Mouse (Mus musculus) lung, postnatal 0 days (tissue): ENCODE measurements around the gene Cabp2.

Source experiments
- CTCF ChIP-seq: IDR thresholded peaks from 2 replicates; pipeline ENCODE4 v1.5.1; 2016; ENCODE audit warnings: antibody characterized with exemption, mild to moderate bottlenecking
- EP300 ChIP-seq: IDR thresholded peaks from 2 replicates; pipeline ENCODE4 v1.6.1; 2016; ENCODE audit warnings: antibody characterized with exemption, mild to moderate bottlenecking, control low read depth

DNA sequence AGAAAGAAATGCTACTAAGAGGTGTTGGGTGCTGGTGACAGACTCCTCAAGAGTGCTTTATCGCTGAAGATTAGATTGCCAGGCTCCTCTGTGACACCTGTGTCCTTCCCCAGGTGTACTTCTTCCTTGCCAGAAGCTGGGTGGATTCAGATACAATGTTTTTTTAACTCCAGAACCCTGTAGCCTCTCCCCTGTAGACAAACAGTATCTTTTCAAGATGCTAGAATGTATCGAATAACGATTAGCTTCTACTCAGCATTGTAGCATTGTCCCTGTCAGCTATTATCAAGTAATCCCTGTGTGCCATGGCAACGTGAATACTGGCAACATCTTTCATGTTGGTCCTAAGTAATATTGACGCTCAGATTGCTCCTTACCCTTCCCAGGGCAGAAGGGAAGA lies 47.6 kb upstream of the Cabp2 start:
- no peak for TF ChIP-seq EP300
- no peak for TF ChIP-seq CTCF
